ENCODE assay signal across 9 mouse cellular contexts in genomic region chr9:111690484-111690855, GRCm38 (mm10). TPM values are rescaled to one million over a fixed set of nuclear protein-coding genes. Genes with fewer than 3 reads are reported as not detected.
DNase-seq lines count a peak whose midpoint lies in the region; ATAC-seq and TF ChIP-seq lines count a peak whose summit lies in the region.
"Had no signal": no experiment of that assay in that cellular context is flagged by ENCODE, and none has a peak within 500 bp of the region (broad histone marks: within the 10 kb centered on the region; RNA-seq: fewer than 3 reads in every experiment).

No protein-coding gene starts in this region.

- peak overlapping the region; percentile 72 for H3K4me3 ChIP-seq in heart, embryonic 10.5 days
- peak overlapping the region; percentile 56 to 80 for H3K4me3 ChIP-seq in ES-E14 (ENCODE audit: insufficient read depth in 1 of 2, low read depth in 1 of 2, low read length in 2 of 2, poor library complexity in 1 of 2, severe bottlenecking in 1 of 2)
- H3K4me3 ChIP-seq in hindbrain, embryonic 13.5 days = peak overlapping the region; percentile 59
- H3K4me3 ChIP-seq in midbrain, embryonic 11.5 days (ENCODE audit: low read depth, low read length) = peak overlapping the region; percentile 51

- H3K27ac ChIP-seq in heart, embryonic 10.5 days = peak overlapping the region; percentile 74
- no peak overlapping the region for H3K27ac ChIP-seq in ES-E14 (ENCODE audit: insufficient read depth, low read depth, low read length, poor library complexity, severe bottlenecking)
- no peak overlapping the region for H3K27ac ChIP-seq in hindbrain, embryonic 13.5 days
- no peak overlapping the region for H3K27ac ChIP-seq in midbrain, embryonic 11.5 days (ENCODE audit: low read depth, low read length)

- H3K9me3 ChIP-seq in heart, embryonic 10.5 days = no peaks in the 10 kb centered on the region
- no peaks in the 10 kb centered on the region for H3K9me3 ChIP-seq in ES-E14 (ENCODE audit: control insufficient read depth, insufficient read depth, low read depth, low read length)
- no peaks in the 10 kb centered on the region for H3K9me3 ChIP-seq in hindbrain, embryonic 13.5 days
- H3K9me3 ChIP-seq in midbrain, embryonic 11.5 days (ENCODE audit: control insufficient read depth, low read length) = no peaks in the 10 kb centered on the region

- ATAC-seq in hindbrain, embryonic 13.5 days (ENCODE audit: low FRiP score) = no peak
- peak; percentile 25; the same call in 1 of the 2 replicates for ATAC-seq in midbrain, embryonic 11.5 days (ENCODE audit: low FRiP score)

- 11% methylated on average over 6 of the region's 6 CpGs for WGBS in heart, embryonic 10.5 days
- 8% methylated on average over 6 of the region's 6 CpGs for WGBS in hindbrain, embryonic 13.5 days
- WGBS in midbrain, embryonic 11.5 days = 10% methylated on average over 6 of the region's 6 CpGs

- H3K27me3 ChIP-seq in heart, embryonic 10.5 days (ENCODE audit: insufficient read depth, poor library complexity, severe bottlenecking) = peaks cover 42% of the 10 kb centered on the region
- H3K27me3 ChIP-seq in hindbrain, embryonic 13.5 days = peaks cover 36% of the 10 kb centered on the region
- H3K27me3 ChIP-seq in midbrain, embryonic 11.5 days (ENCODE audit: control insufficient read depth, insufficient read depth, low read length) = peaks cover 5% of the 10 kb centered on the region; the same call in 1 of the 2 replicates

- peaks cover 9% of the 10 kb centered on the region for H3K4me1 ChIP-seq in heart, embryonic 10.5 days
- H3K4me1 ChIP-seq in ES-E14 (ENCODE audit: control insufficient read depth in 2 of 2, insufficient read depth in 2 of 2, low read length in 2 of 2, poor library complexity in 1 of 2) = no peaks in the 10 kb centered on the region; a peak in 1 of 4 replicates
- peaks cover 13% of the 10 kb centered on the region for H3K4me1 ChIP-seq in hindbrain, embryonic 13.5 days (replicated peaks)
- H3K4me1 ChIP-seq in midbrain, embryonic 11.5 days (ENCODE audit: control insufficient read depth, insufficient read depth, low read length) = no peaks in the 10 kb centered on the region

- peak overlapping the region; percentile 47; the same call in 1 of the 2 replicates for H3K9ac ChIP-seq in ES-E14 (ENCODE audit: insufficient read depth, low read depth, low read length, poor library complexity, severe bottlenecking)
- H3K9ac ChIP-seq in hindbrain, embryonic 13.5 days = peak overlapping the region; percentile 77
- peak overlapping the region; percentile 56 for H3K9ac ChIP-seq in midbrain, embryonic 11.5 days (ENCODE audit: low read length)

- peak overlapping the region; percentile 96 for H3K4me2 ChIP-seq in hindbrain, embryonic 13.5 days
- peak overlapping the region; percentile 93 for H3K4me2 ChIP-seq in midbrain, embryonic 11.5 days

- in situ Hi-C loops in ES-E14 (cut with MboI; ENCODE audit: low sequenced_read_pairs in 2 of 2, unreplicated experiment in 2 of 2) = no loop called here

- DNase-seq in heart, embryonic 10.5 days (ENCODE audit: low spot score) = no peak
- DNase-seq in heart, adult 18-20 months = no peak
- no peak for DNase-seq in ES-E14 (ENCODE audit: low read depth, low spot score)
- DNase-seq in midbrain, embryonic 11.5 days (ENCODE audit: low spot score, missing footprints) = no peak
- DNase-seq in frontal cortex, postnatal 36 days (ENCODE audit: low spot score in 2 of 2) = no peak
- DNase-seq in frontal cortex, adult 2 months (ENCODE audit: extremely low spot score in 1 of 2, low spot score in 1 of 2) = no peak
- DNase-seq in layer of hippocampus, adult 18-20 months (ENCODE audit: low spot score in 2 of 2) = no peak

- H3K36me3 ChIP-seq in heart, embryonic 10.5 days = no peaks in the 10 kb centered on the region
- H3K36me3 ChIP-seq in ES-E14 (ENCODE audit: control insufficient read depth, insufficient read depth, low read length, poor library complexity, severe bottlenecking) = no peaks in the 10 kb centered on the region
- H3K36me3 ChIP-seq in hindbrain, embryonic 13.5 days = no peaks in the 10 kb centered on the region
- no peaks in the 10 kb centered on the region for H3K36me3 ChIP-seq in midbrain, embryonic 11.5 days (ENCODE audit: control insufficient read depth, insufficient read depth, low read length)

TF ChIP-seq in ES-E14, 5 proteins besides CTCF, POLR2A, EP300 and RAD21:
- no peak for TF ChIP-seq MAFK (IDR thresholded peaks at IDR 0.05; ENCODE audit: insufficient read depth, low read depth, low read length)
- no peak for TF ChIP-seq ZNF384 (IDR thresholded peaks at IDR 0.05; ENCODE audit: low read depth, low read length)
- no peak for TF ChIP-seq HCFC1 (IDR thresholded peaks at IDR 0.05; ENCODE audit: borderline replicate concordance, insufficient read depth, low read length)
- no peak for TF ChIP-seq CHD2 (IDR thresholded peaks at IDR 0.05; ENCODE audit: low read depth, low read length)
- TF ChIP-seq ZC3H11A (IDR thresholded peaks at IDR 0.05; ENCODE audit: borderline replicate concordance, low read depth, low read length) = no peak

RNA-seq across cellular contexts. Expression of gene Stac, which starts 0.3 kb away (rescaled TPM):
- 0.49 and 1.1 TPM in 2 replicates for polyA plus RNA-seq in heart, embryonic 10.5 days (2016; fragmentation: Nextera tagmentation; extraction: Ambion mirVana)
- under 1 TPM; 0.32 to 0.49 TPM for total RNA-seq in heart, adult 18-20 months (2021)
- total RNA-seq in ES-E14 (2012; rRNA removed) = 0.45 TPM in 1 of 2 replicates, not detected in the other
- 3.7 and 4.8 TPM in 2 replicates for polyA plus RNA-seq in hindbrain, embryonic 13.5 days (2015; fragmentation: Nextera tagmentation; extraction: Ambion mirVana)
- 0.34 and 0.69 TPM in 2 replicates for polyA plus RNA-seq in midbrain, embryonic 11.5 days (2014; fragmentation: Nextera tagmentation; extraction: Ambion mirVana)
- 3.1 and 3.5 TPM in 2 replicates for polyA plus RNA-seq in frontal cortex, adult 2 months (2012; rRNA removed)
- total RNA-seq in layer of hippocampus, adult 18-20 months (2021) = 1 to 10 TPM; 5.0 to 7.1 TPM
- total RNA-seq: granulocyte monocyte progenitor cell, adult 5-6 weeks had no signal
